Mouse (Mus musculus): Measurements from ENCODE around the gene BC049715.

DNA sequence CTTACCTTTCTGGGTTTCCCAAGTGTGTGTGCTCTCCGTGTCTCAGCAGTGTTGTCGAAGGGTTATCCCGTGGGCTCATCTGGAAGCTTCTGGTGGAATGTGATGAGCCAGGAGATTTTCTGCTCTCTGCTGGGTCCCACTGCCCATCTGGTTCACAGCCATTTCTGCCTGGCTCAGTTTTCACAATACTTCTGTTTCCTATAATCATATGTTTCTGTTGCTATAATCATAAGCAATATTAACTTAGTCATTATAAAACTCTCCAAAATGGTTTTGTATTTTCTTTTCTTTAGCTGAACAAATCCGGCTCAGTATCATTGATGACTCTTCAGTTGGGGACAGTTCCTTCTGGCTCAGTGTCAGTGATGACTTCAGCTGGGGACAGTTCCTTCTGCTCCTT is 7.9 kb downstream of the BC049715 start, which contains the start of gene Smco3:
- TF ChIP-seq CTCF (IDR thresholded peaks at IDR 0.05; ENCODE audit: low read depth) (no peak), EP300 (optimal IDR thresholded peaks at IDR 0.05) (no peak)

Measured in stomach, postnatal 0 days (tissue).